Mouse (Mus musculus): ENCODE results near the gene Sema6c.
"Not testable (repeated sequence)": the region's sequence is repeated elsewhere in the genome, so short reads cannot be mapped to it uniquely, and the experiment has no call there.

The Sema6c gene

GRCm38 (mm10) chr3:95159987-95160963 lies at the start of gene Sema6c:
Gene Sema6c, plus strand, starts transcription at chr3:95160457.
- DNase-seq (ENCODE audit: low read depth, low spot score) = peak; percentile 97

GRCm38 (mm10) chr3:95110911-95111726 lies 49.1 kb upstream of the Sema6c start, which contains the start of gene Vps72:
Gene Vps72, plus strand, starts transcription at chr3:95111022.
- peak; percentile 98 for DNase-seq (ENCODE audit: low read depth, low spot score)

- DNase-seq (ENCODE audit: low read depth, low spot score) = no peak
Measured at GRCm38 (mm10) chr3:95112760-95113159, 47.5 kb upstream of the Sema6c start.

DNA sequence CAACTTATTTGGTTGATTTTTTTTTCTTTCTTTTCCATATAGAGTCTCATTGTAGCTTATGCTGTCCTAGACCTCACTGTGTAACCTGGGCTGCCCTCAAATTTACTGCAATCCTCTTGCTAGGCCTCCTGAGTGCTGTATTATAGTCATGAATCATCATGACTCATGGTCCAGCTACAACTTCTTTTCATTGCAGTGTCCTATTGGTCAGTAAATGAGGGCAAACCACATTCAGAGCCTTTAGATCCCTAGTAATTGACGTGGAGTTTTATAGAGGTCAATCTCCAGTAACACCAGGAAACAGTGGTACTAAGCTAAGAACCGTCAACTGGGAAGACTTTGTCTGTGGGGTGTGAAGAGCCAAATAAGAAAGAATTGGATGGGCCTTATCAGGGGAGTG lies 42.5 kb upstream of the Sema6c start:
- no peak for DNase-seq (ENCODE audit: low read depth, low spot score)

DNA sequence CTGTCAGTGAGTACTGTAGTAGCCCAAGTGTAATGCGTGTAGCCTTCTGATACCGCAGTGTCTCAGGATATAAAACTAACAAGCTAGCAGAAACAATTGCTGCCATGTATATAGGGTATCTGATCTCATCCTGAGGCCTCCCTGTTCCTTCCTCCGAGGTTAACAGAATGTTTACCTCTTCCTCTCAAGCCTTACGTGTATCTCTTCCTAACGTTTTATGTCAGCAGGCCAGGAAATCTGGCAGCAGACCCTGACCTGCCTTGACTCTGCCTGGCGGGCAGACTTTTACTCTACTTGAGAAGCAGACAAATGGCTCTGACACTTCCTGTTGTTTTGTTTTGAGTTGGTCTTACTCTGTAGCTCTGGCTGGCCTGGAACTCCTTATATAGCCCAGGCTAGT lies 38.7 kb upstream of the Sema6c start:
- no peak for DNase-seq (ENCODE audit: low read depth, low spot score)

- DNase-seq (ENCODE audit: low read depth, low spot score) = peak; percentile 14
Measured at GRCm38 (mm10) chr3:95124246-95124645, 36.0 kb upstream of the Sema6c start, which contains the start of gene Tmod4. Gene Tmod4, plus strand, starts transcription at chr3:95124476.

DNA sequence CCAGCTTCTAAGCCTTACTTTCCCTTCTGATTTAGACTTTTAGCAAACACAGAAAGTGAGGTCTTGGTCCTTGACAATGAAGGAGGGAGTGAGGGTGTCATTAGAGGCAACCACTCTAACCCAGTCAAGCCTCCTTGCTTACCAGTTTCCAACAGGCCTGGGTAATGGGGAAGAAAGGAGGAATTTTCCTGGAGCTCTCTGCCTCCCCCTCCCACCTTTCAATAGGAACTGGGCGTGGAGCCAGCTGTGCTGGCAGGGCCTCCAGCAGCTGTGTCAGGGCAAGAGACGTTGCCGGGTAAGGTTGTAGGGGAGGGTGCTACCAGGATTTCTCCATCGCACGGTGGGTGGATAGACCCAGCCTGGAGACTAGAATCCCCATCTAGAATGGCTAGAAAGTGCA lies 35.3 kb upstream of the Sema6c start:
- DNase-seq (ENCODE audit: low read depth, low spot score) = peak; percentile 58

DNA sequence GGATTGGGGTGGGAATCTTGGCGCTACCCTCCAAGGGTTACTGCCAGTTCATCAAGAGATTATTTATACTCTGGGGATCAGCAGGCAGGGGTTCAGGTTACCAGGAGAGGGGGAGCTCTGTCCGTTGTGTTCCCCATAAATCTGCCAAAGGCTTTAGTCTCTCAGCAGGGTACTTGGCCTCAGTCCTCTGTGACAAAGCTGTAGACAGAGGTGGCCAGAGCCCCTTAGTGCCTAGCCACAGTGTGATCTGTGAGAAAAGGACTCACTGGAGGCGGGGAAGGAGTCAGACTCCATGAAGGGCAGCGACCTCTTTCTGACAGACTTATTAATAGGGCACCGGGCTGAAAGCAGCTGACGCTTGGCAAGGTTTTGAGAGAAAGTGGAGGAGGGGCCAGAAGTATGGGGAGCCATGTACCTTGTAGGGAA lies 31.0 kb upstream of the Sema6c start:
- DNase-seq (ENCODE audit: low read depth, low spot score) = peak; percentile 75

DNA sequence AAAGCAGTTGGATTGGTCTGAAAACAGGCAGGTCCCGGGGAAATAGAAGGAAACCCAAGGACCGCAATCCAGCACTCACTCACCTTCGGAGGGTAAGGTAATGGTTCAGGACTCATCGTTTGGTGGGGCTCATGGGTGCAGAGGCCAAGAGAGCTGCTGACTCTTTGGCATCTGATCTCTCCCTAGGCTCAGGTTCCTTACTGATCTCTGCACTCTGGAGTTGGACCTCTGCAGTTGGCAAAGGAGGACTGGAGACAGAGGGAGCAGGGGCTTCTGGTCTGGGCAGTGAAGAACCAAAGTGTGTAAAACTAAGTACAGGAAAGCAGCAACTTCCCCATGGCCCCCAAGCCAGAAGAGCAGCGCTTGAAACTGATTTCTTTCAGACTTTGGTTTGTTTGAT lies 30.2 kb upstream of the Sema6c start:
- no peak for DNase-seq (ENCODE audit: low read depth, low spot score)

GRCm38 (mm10) chr3:95132389-95132788 lies 27.9 kb upstream of the Sema6c start:
- DNase-seq (ENCODE audit: low read depth, low spot score) = not testable (repeated sequence)

GRCm38 (mm10) chr3:95133176-95133575 lies 27.1 kb upstream of the Sema6c start:
- DNase-seq (ENCODE audit: low read depth, low spot score) = no peak

DNA sequence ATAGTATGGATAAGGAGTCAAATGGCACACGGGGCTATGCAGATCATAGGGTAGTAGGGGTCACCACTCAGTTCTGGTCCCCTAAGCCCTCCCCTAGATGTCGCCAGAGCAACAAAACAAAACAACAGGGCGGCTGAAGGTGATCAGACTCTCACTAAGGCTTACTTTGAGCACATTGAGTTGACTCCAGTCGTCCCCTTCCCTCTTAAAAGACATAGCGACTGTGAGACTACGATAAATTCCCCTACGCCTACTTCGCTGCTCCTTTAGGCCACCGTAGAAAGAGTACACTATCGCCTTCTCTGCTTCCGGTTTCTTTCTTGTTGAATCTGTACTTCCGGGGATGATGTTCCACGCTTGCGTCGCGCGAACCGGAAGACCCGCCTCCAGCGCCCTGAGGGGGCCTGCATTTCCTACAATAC lies 26.6 kb upstream of the Sema6c start, which contains the start of the genes Scnm1 and Lysmd1:
Gene Scnm1, minus strand, starts transcription at position 332 of the 422 bp plus-strand sequence.
Gene Lysmd1, plus strand, starts transcription at position 409 of the 422 bp plus-strand sequence.
- DNase-seq (ENCODE audit: low read depth, low spot score) = peak; percentile 99

DNA sequence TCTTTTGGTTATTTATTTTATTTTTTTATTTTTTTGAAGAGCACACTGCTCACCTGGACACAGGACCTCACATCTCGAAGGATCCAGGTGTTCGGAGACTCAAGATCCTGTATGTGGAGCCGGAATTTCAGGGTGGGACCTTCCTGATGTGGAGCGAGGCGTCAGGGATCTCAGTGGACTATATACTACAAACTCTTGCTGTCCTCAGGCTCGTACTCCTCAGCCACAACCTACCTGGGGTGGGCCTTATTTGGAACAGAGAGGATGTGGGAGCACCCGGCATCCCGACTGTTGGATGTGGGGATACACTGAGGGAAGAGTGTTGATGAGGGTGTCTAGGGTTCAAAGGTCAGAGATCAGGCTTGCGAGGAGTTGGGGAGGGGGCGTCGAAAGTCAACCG lies 26.1 kb upstream of the Sema6c start:
- not testable (repeated sequence) for DNase-seq (ENCODE audit: low read depth, low spot score)

DNA sequence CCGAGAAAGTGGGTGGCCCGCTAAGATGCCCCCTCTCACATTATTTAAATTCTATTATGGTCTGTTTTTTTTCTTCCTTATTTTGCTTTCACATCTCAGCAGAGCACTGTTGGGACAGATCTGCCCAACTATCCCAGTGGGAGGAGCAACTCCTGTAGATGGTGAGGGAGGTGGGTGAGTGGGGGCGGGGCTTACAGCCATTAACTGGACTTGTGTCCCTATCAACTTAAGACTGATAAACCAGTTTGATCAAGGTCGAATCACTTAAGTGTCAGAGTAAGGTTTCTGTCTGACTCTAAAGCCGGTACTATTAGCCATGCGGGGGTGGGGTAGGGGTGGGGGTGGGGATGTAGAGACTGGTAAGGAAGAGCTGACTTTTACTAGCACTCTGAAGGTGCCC lies 25.2 kb upstream of the Sema6c start:
- peak; percentile 59 for DNase-seq (ENCODE audit: low read depth, low spot score)

DNA sequence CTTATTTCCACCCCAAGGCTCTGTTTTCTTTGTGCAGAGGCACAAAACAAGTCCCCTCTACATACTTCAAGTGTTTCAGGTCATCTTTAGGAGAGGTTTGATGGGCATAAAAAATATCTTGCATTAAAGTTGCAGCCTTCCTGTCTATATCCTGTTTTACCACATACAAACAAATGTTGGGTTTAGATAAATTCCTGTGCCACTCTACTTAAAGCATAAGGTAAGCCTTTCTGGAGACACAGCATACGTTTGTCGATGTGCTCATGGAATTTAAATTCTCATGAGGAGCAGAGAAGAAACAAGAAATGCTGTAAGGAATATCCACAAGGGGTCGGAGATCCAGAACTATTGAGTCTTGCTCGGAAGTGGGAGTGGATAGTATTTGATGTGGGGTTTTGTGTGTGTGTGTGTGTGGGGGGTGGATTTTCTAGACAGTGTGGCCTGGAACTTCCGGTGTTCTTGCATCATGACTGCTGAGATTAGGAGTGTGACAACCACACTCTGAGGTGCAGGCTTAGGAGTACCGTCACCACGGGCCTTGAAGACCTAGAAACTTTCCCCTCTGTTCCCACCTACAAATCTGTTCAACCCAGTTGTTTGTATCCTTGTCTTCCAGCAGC lies 24.7 kb upstream of the Sema6c start:
- no peak for DNase-seq (ENCODE audit: low read depth, low spot score)

DNA sequence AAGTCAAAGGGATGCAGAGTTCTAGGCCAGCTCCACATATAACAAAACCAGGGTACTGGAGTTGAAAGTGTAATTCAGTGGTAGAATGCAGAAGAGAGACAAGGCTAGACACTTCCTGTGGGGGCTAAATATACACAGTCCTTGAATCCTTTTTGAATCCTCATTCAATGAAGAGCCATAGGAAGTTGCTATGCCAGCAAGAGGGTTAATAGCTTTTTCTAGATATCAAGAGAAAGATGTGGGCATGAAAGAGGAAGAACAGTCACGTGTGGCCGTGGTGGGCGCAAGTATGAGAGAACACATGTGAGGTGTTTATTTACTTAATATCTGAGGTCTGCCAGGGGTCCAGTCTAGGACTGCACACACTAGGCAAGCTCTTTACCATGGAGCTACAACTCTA lies 23.9 kb upstream of the Sema6c start:
- DNase-seq (ENCODE audit: low read depth, low spot score) = no peak

DNA sequence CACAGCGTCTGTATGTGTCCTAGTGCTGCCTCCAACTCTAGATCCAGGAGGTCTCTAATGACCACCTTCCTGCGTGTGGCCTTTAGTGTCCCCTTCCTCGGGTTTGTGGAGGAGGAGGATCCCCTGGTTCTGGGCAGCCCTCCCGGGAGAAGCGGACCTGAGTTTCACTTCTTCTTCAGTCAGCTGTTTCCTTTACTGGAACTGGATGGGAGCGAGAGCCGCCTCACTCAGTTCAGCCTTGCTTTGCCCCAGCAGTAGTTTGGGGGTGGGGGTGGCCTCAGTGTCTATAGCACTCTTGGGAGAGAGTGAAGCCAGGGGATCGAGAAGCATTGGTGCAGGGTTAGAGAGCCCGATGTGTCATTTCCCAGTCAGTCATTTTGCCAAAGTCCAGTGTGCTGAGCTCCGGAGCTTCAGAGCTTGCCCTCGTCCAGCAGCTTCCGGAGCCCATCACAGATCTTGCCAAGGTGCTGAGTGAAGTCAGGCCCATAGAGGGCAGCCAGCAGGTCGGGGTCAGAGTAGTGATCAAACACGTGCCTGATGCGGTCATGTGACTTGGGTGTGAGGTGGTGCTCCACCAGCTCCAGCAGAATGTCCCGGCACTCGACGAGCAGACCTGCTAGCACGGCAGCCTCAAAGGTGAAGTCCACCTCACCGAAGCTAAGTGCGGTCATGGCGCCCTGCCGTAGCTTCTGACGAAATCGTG lies 20.5 kb upstream of the Sema6c start:
- no peak for DNase-seq (ENCODE audit: low read depth, low spot score)

DNA sequence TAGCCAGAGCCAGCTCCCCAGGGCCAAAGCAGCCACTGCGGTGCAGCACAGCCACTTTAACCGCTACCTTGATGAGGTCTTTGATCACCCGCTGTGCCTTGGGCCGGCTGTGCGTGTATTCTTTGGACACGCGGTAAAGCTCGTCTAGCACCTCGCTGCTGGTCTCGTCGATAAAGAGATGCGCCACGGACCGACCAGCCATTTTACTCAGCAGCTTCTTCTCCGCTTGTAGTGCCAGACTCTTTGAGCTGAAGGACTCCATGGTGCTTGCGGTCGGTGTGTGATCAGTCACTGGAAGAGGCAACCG lies 20.0 kb upstream of the Sema6c start:
- DNase-seq (ENCODE audit: low read depth, low spot score) = no peak

DNA sequence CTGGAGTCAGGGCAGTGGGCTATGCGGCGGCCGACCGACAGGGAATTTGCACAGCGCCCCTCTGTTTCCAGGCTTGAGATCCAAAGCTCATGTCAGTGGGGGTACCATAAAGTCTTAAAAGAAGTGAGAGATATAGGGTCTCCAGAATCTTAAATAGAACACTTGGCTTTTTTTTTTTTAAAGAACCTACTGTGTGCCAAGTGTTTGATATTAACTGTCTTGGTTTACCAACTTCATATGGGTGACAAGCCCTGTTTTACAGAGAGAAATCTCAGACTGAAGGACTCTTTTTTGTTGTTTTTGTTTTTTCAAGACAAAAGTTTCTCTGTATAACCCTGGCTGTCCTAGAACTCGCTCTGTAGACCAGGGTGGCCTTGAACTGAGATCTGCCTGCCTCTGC lies 19.5 kb upstream of the Sema6c start:
- no peak for DNase-seq (ENCODE audit: low read depth, low spot score)

DNA sequence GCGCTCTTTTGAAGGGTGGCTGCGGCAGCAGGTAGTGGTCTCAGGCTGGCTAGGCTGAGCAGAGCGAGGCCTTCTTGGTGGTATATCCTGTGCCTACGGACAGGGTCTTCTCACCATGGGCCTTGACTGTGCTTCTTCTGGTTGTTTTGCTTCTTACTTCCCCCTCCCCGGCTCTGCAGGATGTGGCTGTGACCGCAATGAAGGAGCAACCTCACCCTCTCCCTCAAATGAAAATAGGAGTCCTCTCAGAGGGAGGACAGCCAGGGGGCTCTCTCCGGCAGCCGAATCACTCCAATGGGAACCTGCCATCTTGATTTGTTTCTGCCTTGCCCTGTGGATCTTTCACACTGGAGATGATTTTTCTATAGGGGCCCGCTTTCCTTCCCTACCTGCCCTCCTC lies 18.8 kb upstream of the Sema6c start:
- no peak for DNase-seq (ENCODE audit: low read depth, low spot score)

DNA sequence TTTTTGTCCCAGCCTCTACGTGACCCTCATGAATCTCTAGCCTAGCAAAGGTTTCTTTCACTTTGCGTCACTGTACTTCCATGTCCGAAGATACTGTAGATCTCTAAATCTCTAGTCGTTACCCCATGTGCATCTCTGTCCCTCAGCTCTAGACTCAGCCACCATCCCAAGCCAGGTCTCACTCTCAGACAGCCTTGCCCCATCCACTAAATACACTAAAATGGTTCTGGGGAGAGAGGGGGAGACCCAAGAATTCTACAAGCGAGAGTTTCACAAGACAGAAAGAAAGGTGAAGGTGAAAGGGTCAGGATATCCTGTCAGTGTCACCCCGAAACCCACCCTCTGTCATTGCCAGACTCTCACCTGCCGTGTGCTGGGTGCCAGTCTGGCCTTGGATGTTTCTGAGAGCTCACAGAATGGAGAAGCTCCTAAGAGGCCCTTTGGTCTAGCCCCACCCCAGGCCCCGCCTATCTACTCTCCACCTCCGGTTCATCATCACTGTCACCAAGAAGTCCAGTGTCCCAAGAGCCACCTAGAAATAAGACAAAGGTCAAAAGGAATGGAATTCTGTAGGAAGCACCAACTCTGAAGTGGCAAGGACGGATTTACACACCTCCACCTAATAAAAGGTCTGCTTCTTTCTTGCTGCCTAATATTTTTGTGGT lies 18.2 kb upstream of the Sema6c start, which contains the start of gene Tnfaip8l2:
Gene Tnfaip8l2, minus strand, starts transcription at position 409 of the 665 bp plus-strand sequence.
- DNase-seq (ENCODE audit: low read depth, low spot score) = no peak
